Mouse (Mus musculus) bone marrow macrophage, adult 2 months (primary cell): ENCODE data around the gene Stac2.

Experiments used
- CTCF ChIP-seq: IDR thresholded peaks from 2 replicates; pipeline ENCODE4 v1.5.1; 2012; ENCODE audit warnings: low read depth, mild to moderate bottlenecking, low read length, moderate library complexity
- POLR2A ChIP-seq: IDR thresholded peaks from 2 replicates; pipeline ENCODE4 v1.6.1; 2012; ENCODE audit warnings: mild to moderate bottlenecking, low read depth, low read length, borderline replicate concordance

GRCm38 (mm10) chr11:98031443-98031770 is 21.9 kb downstream of the Stac2 start:
- peak; percentile 83 for TF ChIP-seq CTCF
- TF ChIP-seq POLR2A = no peak
